Mouse (Mus musculus): ENCODE results near the gene Arl11.
"Not testable (repeated sequence)": the region's sequence is repeated elsewhere in the genome, so short reads cannot be mapped to it uniquely, and the experiment has no call there.

Arl11 gene

DNA sequence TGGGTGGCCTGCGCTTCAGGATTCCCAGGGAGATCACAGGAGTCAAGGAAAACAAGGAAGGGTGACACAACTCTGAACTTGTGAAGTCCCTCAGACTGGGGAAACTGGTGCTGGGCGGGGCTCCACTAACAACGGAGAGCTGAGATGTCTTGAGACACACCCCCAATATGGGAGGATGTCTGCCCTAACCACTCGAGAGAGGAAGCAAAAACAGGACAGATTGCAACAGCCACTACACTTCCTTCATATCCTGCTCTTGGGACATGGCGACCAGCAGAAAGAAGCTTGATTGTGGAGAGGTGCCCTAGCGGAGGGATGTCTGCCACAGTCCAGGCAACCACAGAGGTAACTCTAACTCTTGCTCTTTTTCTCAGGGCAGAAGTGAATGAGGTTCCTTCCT is at the start of gene Arl11:
Gene Arl11, plus strand, starts transcription at position 161 of the 400 bp plus-strand sequence.
- no peak for DNase-seq (ENCODE audit: low spot score in 2 of 2)

DNA sequence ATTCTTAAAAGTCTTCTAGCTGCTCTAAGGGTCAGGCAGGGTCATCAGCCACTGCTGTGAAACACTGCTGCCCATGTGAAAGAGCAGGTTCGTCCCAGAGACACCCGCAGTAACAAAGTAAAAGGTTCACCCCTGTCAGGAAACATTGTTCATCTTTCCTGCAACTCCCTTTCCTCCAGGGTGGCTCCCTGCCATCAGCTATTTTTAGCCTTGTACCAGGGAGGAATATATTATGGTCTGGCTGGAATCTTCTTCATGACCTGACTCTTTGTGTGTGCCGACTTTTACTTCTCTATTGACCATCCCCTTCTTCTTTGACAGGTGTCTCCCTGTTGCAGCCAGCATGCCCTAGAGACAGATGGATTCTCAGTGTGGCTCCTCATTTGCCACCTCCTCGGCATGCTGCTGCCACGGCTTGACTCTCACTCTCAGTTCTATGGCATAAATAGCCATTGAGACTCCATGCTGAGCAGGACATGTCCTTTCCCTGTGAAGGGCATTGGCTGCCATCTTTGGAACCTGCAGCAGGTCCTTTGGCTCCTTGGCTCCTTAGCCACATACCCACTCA is 41.6 kb upstream of the Arl11 start:
- DNase-seq (ENCODE audit: low spot score in 2 of 2) = no peak

DNA sequence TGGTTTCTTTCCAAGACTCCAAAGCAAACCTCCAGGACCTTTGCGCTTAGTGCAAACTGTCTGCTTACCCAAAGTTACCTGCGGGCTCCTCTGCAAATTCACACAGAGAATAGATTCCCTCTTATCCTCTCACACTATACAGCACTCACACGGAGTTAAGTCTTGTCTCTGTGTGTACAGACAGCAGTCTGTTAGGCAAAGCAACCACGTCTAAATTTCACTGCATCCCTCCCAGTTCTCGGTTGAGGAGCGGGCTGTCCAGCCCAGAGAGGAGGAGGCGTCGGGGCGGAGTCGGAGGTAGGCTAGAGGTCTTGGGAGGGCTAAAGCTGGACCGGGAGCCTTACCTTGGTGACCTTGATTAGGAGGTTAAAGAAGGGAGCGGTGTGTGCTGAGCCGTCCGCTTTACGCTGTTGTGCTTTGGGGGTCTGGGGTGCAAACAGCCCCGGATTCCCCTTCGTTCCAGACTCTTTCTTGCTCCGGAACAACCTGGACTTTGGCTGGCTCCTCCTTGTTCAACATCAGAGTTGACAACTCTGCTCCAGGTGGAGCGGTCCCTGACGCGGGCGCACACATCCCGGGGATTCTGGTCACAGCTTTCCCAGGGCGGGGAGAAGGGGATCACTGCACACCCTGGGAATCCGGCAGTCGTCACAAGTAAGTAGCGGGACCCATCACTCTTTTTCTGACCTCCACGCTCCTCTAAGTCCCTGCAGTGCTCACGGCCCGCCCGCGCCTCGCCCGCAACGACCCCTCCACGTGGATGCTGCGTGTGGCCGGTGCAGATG is 34.9 kb upstream of the Arl11 start:
- DNase-seq (ENCODE audit: low spot score in 2 of 2) = no peak

- DNase-seq (ENCODE audit: low spot score in 2 of 2) = peak in 1 of 2 experiments; percentile 19
These were observed 32.3 kb upstream of the Arl11 start for GRCm38 (mm10) chr14:61277285-61277684.

DNA sequence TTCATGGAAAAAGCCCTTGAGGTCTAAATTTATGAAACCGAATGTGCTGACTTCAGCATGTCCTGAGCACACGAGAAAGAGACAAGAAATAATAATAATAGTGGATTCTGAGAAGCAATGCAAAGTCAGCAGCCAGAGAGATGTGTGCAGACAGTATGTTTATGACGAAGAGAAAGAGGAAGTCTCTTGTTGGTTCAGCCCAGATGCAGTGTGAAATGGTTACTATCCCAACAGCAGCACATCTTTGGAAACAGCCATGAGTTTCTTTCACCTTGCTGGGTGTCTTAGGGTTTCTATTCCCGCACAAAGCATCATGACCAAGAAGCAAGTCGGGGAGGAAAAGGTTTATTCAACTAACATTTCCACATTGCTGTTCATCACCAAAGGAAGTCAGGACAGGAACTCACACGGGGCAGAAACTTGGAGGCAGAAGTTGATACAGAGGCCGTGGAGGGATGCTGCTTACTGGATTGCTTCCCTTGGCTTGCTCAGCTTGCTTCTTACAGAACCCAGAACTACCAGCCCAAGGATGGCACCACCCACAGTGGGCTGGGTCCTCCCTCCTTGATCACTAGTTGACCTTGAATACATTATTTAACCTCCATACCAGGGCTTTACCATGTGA is 30.8 kb upstream of the Arl11 start:
- no peak for DNase-seq (ENCODE audit: low spot score in 2 of 2)

DNA sequence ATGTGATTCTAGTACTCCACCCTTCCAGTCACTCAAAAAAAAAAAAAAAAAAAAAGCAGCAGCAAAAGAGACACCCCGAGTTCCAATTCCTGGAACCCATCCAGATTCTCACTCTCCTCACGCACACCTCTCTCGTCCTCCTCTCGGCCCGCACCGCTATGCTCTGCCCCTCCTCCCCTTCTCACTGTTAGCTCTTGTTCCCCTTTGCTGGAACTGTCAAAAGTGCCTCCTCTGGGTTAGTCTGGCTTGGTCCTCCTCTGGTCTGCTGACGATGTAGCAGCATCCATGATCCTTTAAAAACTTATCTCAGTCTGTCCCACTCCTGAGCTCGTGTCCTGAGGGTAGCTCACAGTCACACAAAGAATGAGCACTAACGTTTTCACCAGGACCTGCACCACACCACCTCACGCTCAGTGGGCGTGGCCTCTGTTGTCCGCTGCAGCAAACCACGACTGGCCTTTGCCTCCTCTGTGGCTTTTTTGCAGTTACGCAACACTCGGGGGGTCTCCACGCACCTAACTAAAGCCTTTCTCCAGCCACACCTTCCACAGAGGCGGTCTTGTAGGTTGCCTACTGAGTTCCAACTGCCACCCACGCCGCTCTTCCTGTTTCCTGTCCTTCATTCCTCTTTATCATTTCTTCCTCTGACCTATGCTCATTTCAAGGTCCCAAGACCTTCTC is 20.8 kb upstream of the Arl11 start:
- DNase-seq (ENCODE audit: low spot score in 2 of 2) = no peak

GRCm38 (mm10) chr14:61290664-61291063 is 18.9 kb upstream of the Arl11 start:
- DNase-seq (ENCODE audit: low spot score in 2 of 2) = peak in 1 of 2 experiments; percentile 28

DNA sequence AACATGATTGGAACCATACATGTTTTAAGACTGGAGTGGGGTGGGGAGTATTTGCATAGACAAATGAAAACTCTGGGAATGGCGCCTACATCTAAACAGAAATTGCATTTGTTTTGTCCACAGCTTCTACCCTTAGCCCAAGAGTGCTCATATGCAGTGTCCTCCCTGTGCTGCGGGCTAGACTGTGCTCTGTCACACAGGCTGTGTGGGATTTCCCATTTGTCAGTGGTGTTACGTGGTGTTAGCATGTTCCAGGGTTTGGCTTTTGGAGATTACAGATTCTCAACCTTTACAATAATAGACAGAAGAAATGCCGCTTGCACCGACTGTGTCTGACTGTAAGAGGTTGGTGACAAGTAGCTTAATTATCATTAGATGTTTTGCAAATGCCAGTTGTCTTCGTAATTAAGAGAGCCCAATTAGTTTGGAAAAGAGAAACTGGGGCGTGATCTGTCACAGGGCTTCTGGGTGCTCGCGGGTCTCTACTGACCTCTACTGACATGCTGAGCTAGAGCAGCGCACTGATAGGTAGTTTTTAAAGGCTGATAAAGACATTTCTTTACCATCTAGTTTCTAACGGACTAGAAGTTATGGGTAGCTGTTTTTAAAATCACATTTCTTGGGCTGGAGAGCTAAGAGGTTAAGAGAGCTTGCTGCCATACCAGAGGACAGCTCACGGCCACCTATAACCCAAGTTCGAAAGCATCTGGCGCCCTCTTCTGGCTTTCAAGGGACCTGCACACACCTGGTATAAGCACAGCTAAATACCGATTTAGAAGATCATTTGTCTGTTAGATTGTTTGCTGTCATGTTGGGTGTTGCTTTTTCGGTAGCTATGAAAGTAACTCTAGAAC is 15.4 kb upstream of the Arl11 start:
- peak in 1 of 2 experiments; percentile 66 for DNase-seq (ENCODE audit: low spot score in 2 of 2)

DNA sequence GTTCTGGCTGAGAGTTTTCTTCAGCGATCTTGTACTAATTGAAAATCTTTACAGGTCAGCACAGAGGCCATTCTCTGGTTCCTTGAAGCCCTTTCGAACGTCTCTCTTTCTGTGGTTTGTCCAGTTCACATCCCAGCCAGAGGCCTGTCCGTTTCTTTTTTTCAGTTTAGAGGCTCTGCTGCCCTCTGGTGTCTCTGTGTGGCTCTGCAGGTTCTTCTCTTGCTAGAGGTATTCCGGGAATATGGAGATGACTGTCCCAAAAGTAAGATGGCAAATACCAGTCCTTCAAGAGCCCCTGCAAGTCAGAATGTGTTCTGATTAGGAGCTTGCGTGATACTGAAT is 14.8 kb upstream of the Arl11 start:
- DNase-seq (ENCODE audit: low spot score in 2 of 2) = peak in 1 of 2 experiments; percentile 53

DNA sequence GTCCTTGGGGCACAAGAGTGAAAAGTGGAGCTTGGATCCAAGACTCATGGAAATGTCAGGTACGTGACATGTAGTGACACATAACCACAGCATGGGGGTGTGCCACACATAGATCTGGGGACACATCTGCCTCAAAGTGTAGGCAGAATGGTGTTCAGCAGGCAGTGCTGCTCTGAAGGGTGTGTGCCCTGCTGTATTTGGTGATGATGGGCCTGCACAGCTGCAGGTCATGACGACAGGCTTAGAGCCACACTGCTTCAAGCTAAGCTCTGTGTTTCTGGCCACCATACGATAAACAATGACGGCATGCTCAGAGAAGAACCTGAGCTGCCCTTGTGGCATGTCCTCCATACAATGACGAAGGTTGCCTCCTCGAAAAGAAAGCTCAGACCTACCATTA is 9.7 kb upstream of the Arl11 start:
- DNase-seq (ENCODE audit: low spot score in 2 of 2) = no peak

GRCm38 (mm10) chr14:61301323-61301722 is 8.2 kb upstream of the Arl11 start:
- DNase-seq (ENCODE audit: low spot score in 2 of 2) = no peak

DNA sequence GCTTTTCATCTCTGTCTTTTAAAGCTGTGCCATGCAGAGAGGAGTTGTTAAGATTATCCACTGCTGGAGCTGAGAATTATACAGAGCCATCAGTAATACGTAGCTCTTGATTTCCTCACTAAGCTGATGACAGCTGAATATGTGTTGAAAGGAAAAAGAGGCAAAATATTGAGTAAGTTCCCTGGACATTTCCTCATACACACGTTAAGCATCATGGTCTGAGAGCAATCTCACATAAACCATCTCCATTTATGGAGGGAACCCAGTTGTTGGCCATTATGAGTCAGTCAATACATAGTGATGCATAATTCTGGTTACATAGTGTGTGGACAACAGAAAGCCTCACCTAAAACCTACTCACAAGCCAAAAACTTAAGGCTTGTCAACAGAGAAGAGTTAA is 7.1 kb upstream of the Arl11 start:
- DNase-seq (ENCODE audit: low spot score in 2 of 2) = no peak

DNA sequence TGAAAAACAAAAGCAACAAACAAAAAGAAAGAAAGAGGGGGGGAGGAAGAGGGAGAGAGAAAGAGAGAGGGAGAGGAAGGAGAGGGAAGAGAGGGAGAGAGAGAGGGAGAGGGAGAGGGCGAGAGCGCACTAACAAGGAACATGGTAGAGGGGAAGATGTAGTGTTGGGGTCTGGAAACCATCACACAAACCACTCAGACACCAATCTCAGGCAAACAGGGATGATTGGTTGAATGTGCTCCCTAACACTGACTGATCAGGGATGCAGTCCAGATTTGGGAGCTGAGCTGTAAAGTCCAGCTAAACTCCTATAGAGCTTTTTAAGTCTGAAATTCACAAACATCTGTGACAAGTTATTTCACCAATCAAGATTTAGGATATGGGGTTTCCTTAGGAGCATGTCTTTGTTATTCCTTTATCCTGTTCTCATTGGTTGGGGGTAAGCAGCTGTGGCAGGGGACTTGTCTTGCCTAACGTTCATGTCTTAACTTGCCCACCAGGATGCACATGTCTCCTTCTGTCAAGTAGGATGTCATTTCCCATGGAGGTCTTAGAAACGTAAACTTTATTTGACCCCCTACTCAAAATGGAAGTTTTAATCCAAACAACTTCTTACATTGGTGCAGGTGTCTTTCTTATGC is 5.5 kb upstream of the Arl11 start:
- DNase-seq (ENCODE audit: low spot score in 2 of 2) = no peak

DNA sequence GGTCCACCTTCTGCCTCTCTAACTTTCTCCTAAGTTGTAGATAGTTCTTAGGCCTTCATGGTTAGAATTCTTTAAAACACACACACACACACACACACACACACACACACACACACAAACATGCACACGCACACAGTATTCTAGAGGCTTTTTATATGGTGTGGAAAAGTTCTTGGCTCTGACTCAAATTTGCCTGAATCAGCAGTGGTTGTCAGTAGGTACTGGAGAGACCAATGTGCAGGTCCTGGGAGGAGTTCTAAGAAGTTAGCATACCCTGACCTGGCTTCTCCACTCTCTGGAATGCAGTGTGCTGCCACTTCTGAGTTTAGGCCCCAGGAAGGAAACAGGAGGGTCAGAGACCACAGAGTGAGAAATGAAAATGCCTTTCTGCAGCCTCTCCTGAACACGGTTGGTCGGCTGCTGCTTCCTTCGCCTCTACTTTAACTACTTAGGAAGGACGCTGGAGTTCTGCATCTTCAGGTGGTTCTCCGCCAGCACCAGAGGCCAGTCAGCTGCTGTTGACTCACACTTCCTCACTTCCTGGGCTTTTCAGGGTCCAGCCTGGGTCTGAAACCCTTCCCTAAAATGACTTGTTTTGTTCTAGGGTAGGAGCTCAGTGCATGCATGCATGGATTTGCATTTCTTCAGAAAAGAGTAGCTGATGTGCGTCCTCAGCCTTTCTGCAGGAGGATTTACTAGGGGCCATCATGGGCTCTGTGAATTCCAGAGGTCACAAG is 651 bp downstream of the Arl11 start:
- no peak for DNase-seq (ENCODE audit: low spot score in 2 of 2)

- peak in 1 of 2 experiments; percentile 9 for DNase-seq (ENCODE audit: low spot score in 2 of 2)
These were observed 1.4 kb downstream of the Arl11 start for GRCm38 (mm10) chr14:61310963-61311362.

- DNase-seq (ENCODE audit: low spot score in 2 of 2) = peak in 1 of 2 experiments; percentile 50
These were observed 7.3 kb downstream of the Arl11 start for GRCm38 (mm10) chr14:61316861-61317260.

DNA sequence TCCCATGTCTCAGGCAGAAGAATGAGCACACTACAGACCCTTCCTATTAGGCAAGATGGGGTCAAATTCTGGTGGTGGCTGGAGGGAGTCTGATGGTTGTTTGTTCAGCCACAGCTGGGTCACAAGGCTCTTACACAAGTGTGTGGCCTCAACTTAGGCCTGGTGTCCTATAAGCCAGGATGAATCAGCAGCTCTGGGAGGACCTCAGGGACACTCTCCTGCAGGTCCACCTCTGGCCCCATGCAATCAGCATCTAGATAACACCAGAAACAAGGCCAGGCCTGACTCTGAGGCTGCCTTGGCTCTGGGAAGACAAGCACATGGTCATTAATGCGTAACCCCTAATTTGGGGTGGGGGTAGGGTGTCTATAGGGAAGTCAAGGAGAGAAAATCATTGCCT is 11.2 kb downstream of the Arl11 start:
- no peak for DNase-seq (ENCODE audit: low spot score in 2 of 2)

- DNase-seq (ENCODE audit: low spot score in 2 of 2) = no peak
These were observed 11.6 kb downstream of the Arl11 start for GRCm38 (mm10) chr14:61321200-61321599.

- no peak for DNase-seq (ENCODE audit: low spot score in 2 of 2)
These were observed 13.2 kb downstream of the Arl11 start for GRCm38 (mm10) chr14:61322740-61323139.

GRCm38 (mm10) chr14:61327007-61327406 is 17.5 kb downstream of the Arl11 start:
- not testable (repeated sequence) for DNase-seq (ENCODE audit: low spot score in 2 of 2)

Data from cerebellum, postnatal 4 days (tissue).